Mouse (Mus musculus) stomach, postnatal 0 days (tissue): ENCODE data around the gene Lgals3bp.

Source experiments
- CTCF ChIP-seq: IDR thresholded peaks from 2 replicates; pipeline ENCODE4 v1.5.1; 2016; ENCODE audit warnings: antibody characterized with exemption, low read depth, mild to moderate bottlenecking, moderate library complexity
- EP300 ChIP-seq: optimal IDR thresholded peaks from 2 replicates; pipeline ENCODE3; 2016; ENCODE audit warnings: antibody characterized with exemption

- TF ChIP-seq CTCF (no peak), EP300 (no peak)
Observed at GRCm38 (mm10) chr11:118369657-118370056, 32.2 kb downstream of the Lgals3bp start.
